Mouse (Mus musculus): ENCODE data around the gene Tbx2. TPM values are rescaled to one million over a fixed set of nuclear protein-coding genes. Genes with fewer than 3 reads are reported as not detected.

Gene Tbx2
- 130 and 133 TPM in 2 replicates for polyA plus RNA-seq (2012; rRNA removed)

- peak; percentile 89 for DNase-seq (ENCODE audit: low spot score)
These were observed at the start of gene Tbx2 for GRCm38 (mm10) chr11:85832231-85832924. Gene Tbx2, plus strand, starts transcription at chr11:85832551.

GRCm38 (mm10) chr11:85786113-85786718, 46.1 kb upstream of the Tbx2 start:
- no peak for DNase-seq (ENCODE audit: low spot score)

- no peak for DNase-seq (ENCODE audit: low spot score)
These were observed 42.6 kb upstream of the Tbx2 start for GRCm38 (mm10) chr11:85789750-85790149.

GRCm38 (mm10) chr11:85790267-85790666, 42.1 kb upstream of the Tbx2 start:
- DNase-seq (ENCODE audit: low spot score), result no peak

GRCm38 (mm10) chr11:85791212-85791611, 41.1 kb upstream of the Tbx2 start:
- no peak for DNase-seq (ENCODE audit: low spot score)

GRCm38 (mm10) chr11:85792534-85793215, 39.7 kb upstream of the Tbx2 start:
- no peak for DNase-seq (ENCODE audit: low spot score)

- DNase-seq (ENCODE audit: low spot score), result no peak
These were observed 32.9 kb upstream of the Tbx2 start for GRCm38 (mm10) chr11:85799456-85799855.

GRCm38 (mm10) chr11:85799856-85800255, 32.5 kb upstream of the Tbx2 start:
- DNase-seq (ENCODE audit: low spot score), result no peak

- DNase-seq (ENCODE audit: low spot score), result no peak
These were observed 32.0 kb upstream of the Tbx2 start for GRCm38 (mm10) chr11:85800380-85800779.

- no peak for DNase-seq (ENCODE audit: low spot score)
These were observed 28.3 kb upstream of the Tbx2 start for GRCm38 (mm10) chr11:85804048-85804447.

GRCm38 (mm10) chr11:85805779-85806178, 26.6 kb upstream of the Tbx2 start:
- DNase-seq (ENCODE audit: low spot score), result no peak

GRCm38 (mm10) chr11:85807353-85807752, 25.0 kb upstream of the Tbx2 start:
- DNase-seq (ENCODE audit: low spot score), result no peak

GRCm38 (mm10) chr11:85811229-85811628, 21.1 kb upstream of the Tbx2 start:
- DNase-seq (ENCODE audit: low spot score), result no peak

- no peak for DNase-seq (ENCODE audit: low spot score)
These were observed 20.7 kb upstream of the Tbx2 start for GRCm38 (mm10) chr11:85811676-85812075.

GRCm38 (mm10) chr11:85812201-85812966, 20.0 kb upstream of the Tbx2 start:
- DNase-seq (ENCODE audit: low spot score), result no peak

- DNase-seq (ENCODE audit: low spot score), result no peak
These were observed 17.7 kb upstream of the Tbx2 start for GRCm38 (mm10) chr11:85814678-85815077.

- DNase-seq (ENCODE audit: low spot score), result no peak
These were observed 15.9 kb upstream of the Tbx2 start for GRCm38 (mm10) chr11:85816471-85816870.

GRCm38 (mm10) chr11:85818401-85818800, 13.9 kb upstream of the Tbx2 start:
- no peak for DNase-seq (ENCODE audit: low spot score)

GRCm38 (mm10) chr11:85820959-85821358, 11.4 kb upstream of the Tbx2 start:
- no peak for DNase-seq (ENCODE audit: low spot score)

- no peak for DNase-seq (ENCODE audit: low spot score)
These were observed 10.7 kb upstream of the Tbx2 start for GRCm38 (mm10) chr11:85821659-85822058.

- DNase-seq (ENCODE audit: low spot score), result peak; percentile 83
These were observed 9.2 kb upstream of the Tbx2 start for GRCm38 (mm10) chr11:85823181-85823580.

GRCm38 (mm10) chr11:85823794-85824193, 8.6 kb upstream of the Tbx2 start:
- DNase-seq (ENCODE audit: low spot score), result no peak

Data from urinary bladder, adult 2 months (tissue).